Mouse (Mus musculus) thymus, postnatal 4 days (tissue): ENCODE measurements around the gene Gm42420.

Source experiments
- DNase-seq: peaks from one replicate; pipeline ENCODE4 v3.0.0; 2021

The Gm42420 gene

DNA sequence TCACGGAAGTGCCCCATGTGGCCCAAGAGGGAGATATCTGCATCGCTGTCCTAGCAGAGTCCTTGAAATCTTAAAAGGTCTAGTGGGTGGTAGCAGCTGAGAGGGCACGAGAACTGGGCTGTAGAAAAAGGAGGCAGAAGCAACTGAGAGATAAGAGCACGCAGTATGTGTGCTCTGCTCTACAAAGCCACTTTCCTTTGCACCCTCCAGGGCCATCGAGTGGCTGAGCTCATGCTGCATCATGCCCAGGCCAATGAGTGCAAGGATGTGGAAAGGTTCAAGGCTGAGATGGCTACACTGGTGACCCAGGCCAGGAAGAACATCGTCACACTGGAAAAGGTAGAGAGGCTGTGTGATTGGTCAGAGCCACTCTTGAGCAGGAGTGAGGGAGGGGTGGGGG lies at the start of gene Gm42420:
Gm42420 (plus strand) TSS at position 237 of the 400 bp plus-strand sequence.
- no peak for DNase-seq

DNA sequence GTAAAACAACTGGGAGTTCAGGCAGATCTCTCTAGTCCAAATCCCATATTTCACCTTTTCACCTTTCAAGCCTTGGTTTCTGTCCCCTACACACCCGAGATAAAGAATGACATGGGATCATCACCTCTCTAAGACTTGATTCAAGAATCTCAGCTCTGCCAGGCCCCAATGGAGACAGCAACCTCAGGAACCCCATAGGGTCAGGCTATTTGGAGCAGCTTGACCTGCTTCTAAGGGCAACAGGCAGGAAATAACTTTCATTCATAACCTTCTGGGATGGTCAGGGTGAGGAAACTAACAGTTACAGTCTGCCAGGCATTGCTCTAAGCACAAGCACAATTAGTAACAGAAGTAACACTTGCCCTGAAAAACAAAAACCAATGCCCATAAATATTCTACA lies 48.9 kb upstream of the Gm42420 start:
- DNase-seq, result no peak

DNA sequence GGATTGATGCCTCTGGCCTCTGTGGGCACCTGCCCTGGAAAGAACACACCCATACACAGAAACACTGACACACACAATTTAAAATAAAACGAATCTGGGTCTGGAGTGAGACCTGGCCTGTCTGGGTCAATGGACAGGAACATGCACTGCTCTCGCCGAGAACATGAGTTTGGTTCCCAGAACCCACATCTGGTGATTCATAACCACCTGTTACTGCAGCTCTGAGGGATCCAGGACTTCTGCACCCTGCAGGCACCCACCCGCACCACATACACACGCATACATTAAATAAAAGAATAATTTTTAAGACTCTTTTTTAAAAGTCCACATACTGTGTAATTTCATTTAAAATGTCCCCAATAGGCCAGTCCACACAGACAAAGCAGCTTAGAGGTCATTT lies 48.3 kb upstream of the Gm42420 start:
- no peak for DNase-seq

DNA sequence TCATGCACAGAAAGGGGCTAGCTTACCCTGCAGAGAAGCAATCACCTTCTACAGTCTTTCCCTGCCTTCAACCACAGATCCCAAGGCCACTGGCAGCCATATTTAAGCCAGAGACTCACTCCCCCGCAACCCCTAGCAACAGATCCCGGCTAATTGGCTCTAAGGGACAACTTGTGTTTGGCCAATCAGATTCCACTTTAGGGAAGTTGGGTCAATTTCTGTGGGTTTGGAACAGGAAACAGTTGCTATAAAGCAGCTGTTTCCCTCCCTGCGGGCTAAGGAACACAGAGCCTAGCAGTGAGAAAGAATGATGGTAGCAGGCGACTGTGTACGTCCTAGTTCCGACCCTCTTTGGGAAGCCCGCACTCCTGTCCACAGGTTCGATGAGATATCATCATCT lies 47.3 kb upstream of the Gm42420 start:
- DNase-seq, result no peak

DNA sequence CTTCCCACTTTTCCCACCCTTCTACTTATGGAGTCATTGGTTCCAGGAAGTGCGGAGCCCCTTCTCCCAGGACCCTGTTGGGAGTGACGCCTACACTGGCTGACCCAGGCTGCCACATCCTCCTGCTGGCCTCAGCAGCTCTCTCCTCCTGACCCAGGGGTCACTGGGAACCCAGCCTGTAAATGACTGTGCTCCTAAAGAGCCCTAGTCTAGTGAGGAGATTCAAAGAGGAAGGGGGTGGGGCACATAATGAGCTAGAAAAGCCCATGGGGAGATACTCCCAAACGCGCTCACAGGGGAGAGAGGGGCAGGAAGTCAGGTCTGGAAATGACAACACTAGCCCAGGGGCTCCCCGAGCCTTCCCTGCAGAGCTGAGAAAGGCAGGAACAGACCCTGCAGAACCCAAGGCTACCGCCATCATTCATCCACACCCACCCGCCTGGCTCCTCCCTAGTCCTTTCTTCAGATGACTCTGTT lies 45.8 kb upstream of the Gm42420 start:
- peak; percentile 25 for DNase-seq

DNA sequence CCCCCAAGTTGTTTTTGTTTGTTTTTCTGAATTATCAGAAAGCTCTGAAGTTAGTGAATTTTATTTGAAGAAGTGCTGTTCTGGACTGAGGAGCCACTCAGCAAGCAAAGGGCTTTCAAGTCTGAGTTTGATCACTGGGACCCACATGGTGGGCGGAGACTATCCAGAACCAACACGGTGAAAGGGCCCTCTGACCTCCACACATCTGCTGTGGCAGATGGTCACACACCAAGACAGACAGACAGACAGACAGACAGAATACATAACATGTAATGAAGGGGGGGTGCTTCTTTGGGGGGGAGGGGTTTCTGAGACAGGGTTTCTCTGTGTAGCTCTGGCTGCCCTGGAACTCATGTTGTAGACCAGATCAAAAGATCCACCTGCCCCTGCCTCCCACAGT lies 45.0 kb upstream of the Gm42420 start:
- DNase-seq, result no peak

DNA sequence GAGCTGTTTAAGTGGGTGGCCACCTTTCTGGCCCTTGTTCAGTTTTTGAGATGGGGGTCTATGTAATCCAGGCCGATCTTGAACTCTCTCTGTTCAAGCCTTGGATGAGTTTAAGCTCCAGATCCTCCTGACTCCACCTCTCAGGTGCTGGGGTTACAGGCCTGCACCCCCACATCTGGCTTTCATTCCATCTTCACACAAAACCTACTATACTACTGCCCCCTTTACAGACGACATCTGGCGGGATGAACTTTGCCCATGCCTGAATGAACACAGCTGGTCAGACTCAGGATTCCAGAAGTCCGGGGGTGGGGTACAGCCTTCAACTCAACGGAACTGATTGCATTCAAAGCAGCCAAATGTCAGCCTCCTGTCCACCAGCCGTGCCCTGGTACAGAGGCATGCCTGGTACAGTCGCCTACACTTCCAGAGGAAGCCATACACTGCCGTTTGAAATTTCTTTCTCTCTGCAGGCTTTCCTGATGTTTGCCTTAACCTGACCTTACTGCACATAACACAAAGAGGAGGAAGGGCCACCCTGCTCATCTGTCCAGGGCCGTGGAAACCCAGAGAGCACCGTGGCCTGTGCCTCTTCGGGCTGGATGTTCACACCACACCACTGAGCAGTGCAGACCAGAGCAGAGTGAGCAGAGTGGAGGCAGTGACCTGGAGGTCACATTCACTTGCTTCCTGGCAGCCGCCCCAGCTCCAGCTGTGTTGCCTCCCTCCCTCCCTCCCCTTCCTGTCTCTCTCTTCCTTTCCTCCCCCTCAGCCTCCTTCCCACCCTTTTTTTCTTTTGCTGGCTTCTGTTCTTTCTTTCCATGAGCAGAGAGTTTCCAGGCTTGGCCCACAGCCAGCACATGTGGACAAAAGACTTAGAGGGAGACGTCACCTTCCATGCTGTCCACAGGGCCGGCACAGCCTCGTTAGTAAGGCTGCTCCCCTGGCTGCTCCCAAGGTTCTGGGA lies 42.6 kb upstream of the Gm42420 start:
- DNase-seq, result peak; percentile 47

DNA sequence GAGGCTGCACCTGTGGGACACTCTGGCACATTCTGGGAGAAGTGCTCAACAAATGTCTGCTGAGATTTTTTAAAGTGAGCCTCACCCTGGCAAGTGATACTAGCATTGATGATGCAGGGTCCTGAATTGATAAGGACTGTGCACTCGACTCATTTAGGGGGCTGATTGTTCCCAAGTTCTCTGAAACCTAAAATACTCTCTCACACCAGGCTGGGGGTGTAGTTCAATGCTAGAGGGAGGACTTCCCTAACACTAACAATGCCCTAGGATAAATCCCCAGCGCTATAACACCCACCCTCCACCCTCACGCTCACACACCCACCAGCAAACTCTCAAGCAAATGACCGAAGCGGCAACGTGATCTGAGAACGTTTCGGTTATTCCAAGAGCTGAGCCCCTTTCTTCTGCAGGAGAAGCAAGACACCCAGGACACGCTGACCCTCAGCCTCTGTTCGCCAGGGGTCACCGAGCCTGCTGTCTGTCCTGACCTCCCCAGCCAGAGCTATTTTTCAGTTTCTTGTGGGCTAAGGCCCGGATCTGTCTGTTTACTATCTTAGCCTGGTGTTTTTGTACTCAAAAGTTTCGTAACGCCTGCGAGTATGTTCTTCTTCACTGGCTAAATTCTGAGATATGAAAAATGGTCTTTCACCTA lies 41.7 kb upstream of the Gm42420 start:
- DNase-seq, result no peak

DNA sequence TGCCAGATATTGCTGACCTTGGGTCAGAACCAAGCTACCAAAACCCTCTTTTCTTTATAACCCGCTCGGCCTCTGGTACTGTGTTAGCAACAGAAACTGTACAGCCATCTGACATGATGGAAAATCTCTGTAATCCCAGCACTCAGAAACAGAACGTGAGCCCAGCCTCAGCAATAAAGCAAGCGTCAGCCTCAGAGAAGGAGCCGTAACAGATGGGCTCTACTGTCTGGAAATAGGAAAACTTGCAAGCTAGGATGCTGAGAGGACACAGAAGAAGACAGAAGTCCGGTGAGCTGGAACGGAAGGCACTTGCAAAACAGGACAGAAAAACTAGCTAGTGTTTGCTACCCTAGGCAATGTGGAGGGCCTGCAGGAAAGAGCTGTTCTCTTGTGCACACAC lies 40.1 kb upstream of the Gm42420 start:
- no peak for DNase-seq

DNA sequence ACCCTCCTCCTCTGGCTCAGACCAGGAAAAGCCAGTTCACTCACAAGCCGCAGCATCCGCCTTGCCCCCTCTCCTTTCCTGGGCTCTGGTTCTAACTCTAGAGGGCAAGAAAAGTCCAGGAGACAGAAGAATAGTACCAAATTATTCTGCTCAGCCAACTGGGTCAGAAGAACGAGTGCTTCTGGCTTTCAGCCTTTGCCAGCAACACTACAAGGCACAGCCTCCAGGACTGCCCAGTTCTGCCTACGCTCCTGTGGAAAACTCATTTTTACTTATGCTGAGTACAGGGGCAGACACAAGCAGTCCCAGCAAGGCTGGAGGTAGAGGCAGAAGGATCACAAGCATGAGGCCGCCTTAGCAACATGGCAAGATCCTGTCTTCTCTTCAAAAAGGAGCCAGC lies 37.5 kb upstream of the Gm42420 start:
- DNase-seq, result no peak

DNA sequence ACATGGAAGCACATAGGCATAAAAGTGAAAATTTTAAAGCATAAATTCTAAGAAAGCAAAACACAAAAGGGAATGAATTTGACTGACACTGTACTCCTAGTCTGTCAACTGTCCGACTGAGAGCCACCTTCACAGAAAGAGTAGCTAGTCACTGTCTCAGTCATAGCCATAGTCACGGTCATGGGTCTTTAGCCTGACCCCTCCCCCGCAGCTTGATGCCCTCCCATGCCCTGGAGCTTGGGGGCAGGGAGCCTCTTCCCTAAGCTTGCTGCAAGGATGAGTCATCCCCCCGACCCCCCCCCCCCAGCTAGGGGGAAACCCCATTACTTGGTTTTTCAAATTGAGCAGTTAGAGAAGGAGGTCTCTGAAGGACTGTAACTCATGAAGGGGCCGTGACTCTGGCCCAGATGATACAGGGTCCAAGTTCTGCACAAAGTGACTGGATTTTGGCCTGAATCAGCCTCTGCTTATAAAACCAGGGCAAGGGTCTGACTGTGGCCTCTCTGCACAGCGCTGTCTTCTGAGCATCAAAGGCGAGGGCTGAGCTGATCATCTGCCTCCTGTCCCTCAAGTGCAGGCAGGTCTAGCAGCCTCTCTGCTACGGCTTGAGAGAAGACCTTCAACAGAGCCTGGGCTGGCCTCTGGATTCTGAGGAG lies 33.4 kb upstream of the Gm42420 start:
- no peak for DNase-seq

DNA sequence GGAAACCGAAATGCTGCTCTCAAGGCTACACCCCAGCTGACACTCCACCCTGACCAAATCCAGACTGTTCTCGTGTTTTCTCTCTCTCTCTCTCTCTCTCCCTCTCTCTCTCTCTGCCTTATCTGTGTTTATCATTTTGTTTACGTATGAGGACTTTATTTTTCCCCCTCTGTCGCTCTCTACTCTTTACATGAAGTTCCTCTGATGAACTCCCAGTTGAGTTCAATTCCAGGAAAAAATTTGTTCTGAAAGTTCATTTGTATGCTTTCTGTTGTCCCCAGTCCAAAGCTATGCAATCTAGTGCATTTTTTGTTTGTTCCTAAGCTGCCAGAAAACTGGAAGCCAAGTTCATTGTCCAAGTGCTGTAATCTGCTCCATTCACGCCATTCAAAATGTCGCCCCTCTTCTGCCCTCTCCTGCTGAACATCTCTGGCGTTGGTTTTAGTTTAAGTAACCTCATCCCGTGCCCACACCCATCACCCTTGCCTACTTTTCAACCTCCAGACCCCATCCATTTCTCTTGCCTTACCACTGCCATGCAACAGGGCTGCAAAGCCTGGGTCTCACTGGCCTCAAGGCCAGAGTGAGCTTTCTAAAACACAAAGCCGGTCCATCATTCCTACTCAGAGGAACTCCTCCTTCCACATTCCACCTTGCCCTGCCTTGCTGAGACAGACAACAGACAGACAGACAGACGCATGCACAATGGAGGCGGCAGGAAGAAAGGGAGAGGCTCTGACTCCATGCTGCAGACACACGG lies 30.5 kb upstream of the Gm42420 start:
- no peak for DNase-seq

DNA sequence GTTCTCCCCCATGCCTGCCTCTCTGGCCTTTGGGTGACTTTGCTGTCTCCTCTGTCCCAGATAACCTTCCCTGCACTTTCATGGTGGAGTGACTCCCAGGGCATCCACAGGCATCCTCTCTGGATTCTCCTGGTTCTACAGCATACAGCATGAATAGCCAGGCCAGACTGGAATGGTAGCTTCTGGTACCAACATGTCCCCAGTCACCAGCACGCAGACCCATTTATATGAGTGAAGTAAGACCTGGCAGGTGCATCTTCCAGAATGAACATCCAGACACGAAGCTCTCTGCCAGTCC lies 30.0 kb upstream of the Gm42420 start:
- no peak for DNase-seq

DNA sequence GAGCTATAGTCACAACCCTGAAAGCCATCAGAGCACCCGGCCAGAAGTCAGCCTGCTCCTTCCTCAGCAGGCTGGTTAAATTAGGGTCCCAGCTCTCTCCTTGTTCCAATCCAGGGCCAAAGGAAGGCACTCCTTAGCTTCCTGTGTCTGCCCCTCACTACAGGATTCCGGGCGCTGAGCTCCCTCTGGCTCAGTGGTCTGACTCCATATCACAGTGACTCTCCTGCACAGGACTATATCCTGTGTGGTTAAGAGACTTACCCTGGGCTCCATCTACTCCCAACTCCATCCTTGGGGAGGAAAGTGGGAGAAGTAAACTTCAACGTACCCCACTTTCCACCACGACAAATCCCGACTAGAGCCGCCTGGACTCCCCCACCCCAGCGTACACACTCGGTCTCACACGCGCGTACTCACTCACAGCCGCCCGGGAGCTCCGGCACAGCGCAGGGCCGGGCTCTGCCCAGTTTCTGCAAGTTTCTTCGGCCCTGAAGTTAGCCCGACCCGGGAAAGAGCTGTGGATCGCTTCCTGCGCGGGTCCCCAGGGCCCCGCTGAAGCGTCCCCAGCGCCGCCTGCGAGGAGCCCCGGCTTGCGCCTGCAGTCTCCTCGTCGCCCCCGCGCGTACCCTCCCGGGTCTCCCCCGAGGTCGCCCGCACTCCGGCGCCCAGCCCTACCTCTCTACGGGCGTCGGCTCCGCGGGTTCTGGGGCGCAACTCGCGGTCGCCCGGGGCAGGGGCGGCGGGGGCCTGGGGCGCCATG lies 28.5 kb upstream of the Gm42420 start:
- peak; percentile 63 for DNase-seq

DNA sequence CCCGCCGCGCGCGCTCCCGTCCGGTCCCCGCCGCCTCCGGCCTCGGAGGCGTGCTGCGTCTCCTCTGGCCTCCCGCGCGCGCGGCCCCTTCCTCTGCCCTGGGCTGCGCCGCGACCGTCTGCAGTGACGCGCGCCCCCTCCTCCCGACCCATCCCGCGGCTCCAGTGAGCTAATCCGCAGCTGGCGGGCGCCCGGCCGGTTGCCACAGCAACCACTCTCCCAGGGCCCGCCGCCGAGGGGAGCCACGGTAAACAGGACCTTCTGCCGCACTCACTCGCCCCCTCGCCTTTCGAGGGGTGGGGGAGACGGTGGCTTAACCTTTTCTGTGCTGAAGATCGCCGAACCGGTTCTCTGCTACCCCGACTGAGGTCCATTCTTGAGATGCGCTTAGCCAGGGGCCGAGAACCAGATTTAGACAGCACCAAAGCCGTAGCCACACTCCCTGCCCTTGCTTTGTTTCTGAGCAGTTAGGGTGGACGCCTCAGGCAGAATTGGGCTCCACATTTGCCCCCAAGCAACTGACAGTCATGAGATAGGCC lies 27.8 kb upstream of the Gm42420 start, which contains the start of gene Dennd2a:
Dennd2a (minus strand) TSS at position 145 of the 539 bp plus-strand sequence.
- peak; percentile 67 for DNase-seq

DNA sequence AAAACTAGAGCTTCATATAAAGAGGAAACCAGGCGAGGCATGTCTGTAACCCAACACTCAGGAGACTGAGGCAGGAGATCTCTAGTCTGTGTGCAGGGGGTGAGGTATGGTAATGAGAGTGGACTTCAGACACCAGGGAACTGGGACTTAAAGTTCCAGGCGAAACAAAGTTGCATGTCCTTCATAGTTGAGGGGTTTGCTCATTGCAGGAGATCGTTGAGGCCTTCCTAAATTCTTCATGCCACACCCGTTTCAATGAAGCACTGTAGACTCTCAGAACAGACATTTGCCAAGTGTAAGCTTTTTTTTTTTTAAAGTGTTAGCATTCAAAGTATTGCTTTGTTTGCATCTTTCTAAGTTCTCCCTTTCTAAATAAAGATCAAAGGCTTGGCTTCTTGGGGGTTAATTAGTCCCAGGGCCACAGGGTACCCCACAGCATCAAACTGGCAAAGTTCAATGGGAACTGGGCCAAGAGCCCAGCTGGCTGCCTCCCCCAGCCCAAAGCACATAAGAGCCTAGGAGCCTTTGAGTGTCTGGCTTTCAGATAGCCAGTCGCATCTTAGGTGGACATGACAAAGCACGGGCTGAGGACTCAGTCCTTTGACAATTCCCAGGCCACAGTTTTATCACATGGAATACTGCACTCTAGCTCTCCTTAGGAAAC lies 26.1 kb upstream of the Gm42420 start:
- no peak for DNase-seq

DNA sequence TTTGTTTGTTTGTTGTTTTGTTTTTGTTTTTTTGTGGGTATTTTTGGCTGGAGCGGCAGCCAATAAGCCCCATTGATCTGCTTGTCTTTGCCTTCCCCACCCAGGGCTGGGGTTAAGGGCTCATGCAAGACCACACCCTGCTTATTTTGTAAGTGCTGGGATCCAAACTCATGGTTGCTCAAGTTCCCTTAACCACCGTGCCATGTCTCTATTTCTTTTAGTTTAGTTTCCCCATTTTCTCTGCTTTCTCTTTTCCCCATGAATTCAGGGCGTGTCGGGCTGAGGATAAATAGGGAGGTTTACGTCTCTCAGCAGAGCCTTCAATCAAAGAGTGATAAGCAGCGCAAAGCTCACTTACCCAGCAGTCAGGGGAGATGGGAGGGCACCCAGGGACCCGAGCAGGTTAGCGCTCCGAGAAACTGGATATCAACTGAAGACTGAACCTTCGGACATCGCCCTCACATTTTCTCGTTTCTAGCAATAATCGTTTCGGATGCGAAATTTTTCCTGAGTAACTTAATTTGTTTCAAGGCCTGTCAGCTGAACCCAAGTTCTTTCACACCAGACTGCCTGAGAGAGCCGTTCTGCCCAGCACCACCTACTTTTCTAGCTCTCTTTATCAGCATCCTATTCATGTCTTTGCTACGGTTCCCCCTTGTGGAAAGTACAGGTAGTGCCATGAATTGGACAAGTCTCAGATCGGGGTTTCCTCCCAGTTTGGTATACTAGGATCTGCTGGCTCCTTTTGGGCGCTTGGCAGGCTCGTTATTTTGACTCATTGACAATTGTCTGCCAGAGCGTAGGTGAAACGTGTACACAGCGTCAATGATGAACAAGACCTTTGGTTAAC lies 23.2 kb upstream of the Gm42420 start:
- DNase-seq, result peak; percentile 72

DNA sequence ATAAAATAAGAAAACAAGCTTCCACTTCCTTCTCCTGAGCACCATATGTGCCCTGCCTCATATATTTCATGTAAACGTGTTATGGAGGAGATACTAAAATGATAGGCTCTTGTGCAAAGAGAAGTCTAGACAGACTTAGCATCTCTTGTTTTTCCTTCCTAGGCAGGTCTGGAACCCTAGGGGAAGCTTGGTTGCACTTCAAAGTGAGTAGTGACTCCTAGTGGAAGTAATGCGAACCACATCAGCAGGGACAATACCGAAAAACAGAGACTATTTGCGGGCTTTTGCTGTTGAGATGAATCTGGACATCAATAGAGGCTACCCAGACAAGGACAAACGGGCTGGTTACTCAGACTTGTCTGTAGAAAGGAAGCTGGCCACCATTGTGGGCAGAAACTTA lies 18.0 kb upstream of the Gm42420 start:
- DNase-seq, result no peak

DNA sequence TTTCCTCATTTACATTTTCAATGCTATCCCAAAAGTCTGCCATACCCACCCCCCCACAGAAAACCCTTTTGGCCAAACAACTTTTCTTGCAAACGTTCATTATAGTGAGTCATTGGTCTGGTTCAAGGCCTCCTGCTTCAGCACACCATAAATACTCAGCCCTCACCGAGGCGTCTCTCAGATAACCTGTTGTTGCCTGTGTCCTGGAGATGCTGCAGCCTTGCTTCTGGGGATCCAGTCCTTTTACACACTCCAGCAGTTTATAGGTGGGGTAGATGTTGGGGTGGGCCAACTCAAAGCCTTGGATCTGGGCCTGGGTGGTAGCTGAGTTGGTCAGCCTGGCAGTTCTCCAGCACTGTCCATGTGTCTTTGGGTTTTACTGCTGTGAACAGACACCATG lies 15.1 kb upstream of the Gm42420 start:
- no peak for DNase-seq
